ENCODE assay signal across 10 mouse cellular contexts in genomic region chr11:120308441-120309320, GRCm38 (mm10). TPM values are rescaled to one million over a fixed set of nuclear protein-coding genes. Genes with fewer than 3 reads are reported as not detected.
DNase-seq lines count a peak whose midpoint lies in the region; ATAC-seq and TF ChIP-seq lines count a peak whose summit lies in the region.
"Had no signal": no experiment of that assay in that cellular context is flagged by ENCODE, and none has a peak within 500 bp of the region (broad histone marks: within the 10 kb centered on the region; RNA-seq: fewer than 3 reads in every experiment).

No protein-coding gene starts in this region.

- no peaks in the 10 kb centered on the region for H3K27me3 ChIP-seq in lung, embryonic 16.5 days (ENCODE audit: control insufficient read depth, insufficient read depth, low read depth, low read length)
- H3K27me3 ChIP-seq in intestine, postnatal 0 days (replicated peaks; ENCODE audit: control insufficient read depth, insufficient read depth, low read length) = no peaks in the 10 kb centered on the region
- peaks cover 3% of the 10 kb centered on the region; the same call in 1 of the 2 replicates for H3K27me3 ChIP-seq in midbrain, embryonic 15.5 days (replicated peaks)
- H3K27me3 ChIP-seq: embryonic facial prominence, embryonic 15.5 days had no signal

- no peak overlapping the region for H3K4me3 ChIP-seq in lung, embryonic 16.5 days (ENCODE audit: low read length)
- H3K4me3 ChIP-seq in intestine, postnatal 0 days (ENCODE audit: low read depth, low read length) = no peak overlapping the region
- no peak overlapping the region for H3K4me3 ChIP-seq in midbrain, embryonic 15.5 days
- H3K4me3 ChIP-seq: embryonic facial prominence, embryonic 15.5 days had no signal

- peak overlapping the region; percentile 28; the same call in 1 of the 2 replicates for H3K4me2 ChIP-seq in lung, embryonic 16.5 days (ENCODE audit: low read depth, low read length)
- peak overlapping the region; percentile 48 for H3K4me2 ChIP-seq in intestine, postnatal 0 days (replicated peaks; ENCODE audit: low read depth)
- H3K4me2 ChIP-seq in midbrain, embryonic 15.5 days = no peak overlapping the region
- H3K4me2 ChIP-seq: embryonic facial prominence, embryonic 15.5 days had no signal

- H3K9me3 ChIP-seq in lung, embryonic 16.5 days (ENCODE audit: control insufficient read depth, low read length) = no peaks in the 10 kb centered on the region
- no peaks in the 10 kb centered on the region for H3K9me3 ChIP-seq in intestine, postnatal 0 days (ENCODE audit: control insufficient read depth)
- H3K9me3 ChIP-seq in midbrain, embryonic 15.5 days = no peaks in the 10 kb centered on the region
- H3K9me3 ChIP-seq: embryonic facial prominence, embryonic 15.5 days had no signal

- peak; percentile 3 for DNase-seq in gastrocnemius, postnatal 10 days
- no peak for DNase-seq in gastrocnemius, adult 8-10 months (ENCODE audit: low spot score in 2 of 2)
- no peak for DNase-seq in lung, postnatal 25 days (ENCODE audit: low spot score)
- DNase-seq in cerebellum, postnatal 10 days = peak; percentile 9 to 25
- DNase-seq in c-Kit-positive CD71-positive TER-119-positive erythroid progenitor cells, embryonic 14.5 days (ENCODE audit: low spot score) = no peak

- TF ChIP-seq CTCF in intestine, postnatal 0 days (IDR thresholded peaks at IDR 0.05; ENCODE audit: low read depth) = no peak

- H3K4me1 ChIP-seq in lung, embryonic 16.5 days (replicated peaks; ENCODE audit: control insufficient read depth, insufficient read depth, low read length) = peaks cover 57% of the 10 kb centered on the region
- H3K4me1 ChIP-seq in intestine, postnatal 0 days (replicated peaks; ENCODE audit: control insufficient read depth, insufficient read depth, low read length) = peaks cover 14% of the 10 kb centered on the region
- peaks cover 60% of the 10 kb centered on the region for H3K4me1 ChIP-seq in midbrain, embryonic 15.5 days

- no peaks in the 10 kb centered on the region for H3K36me3 ChIP-seq in lung, embryonic 16.5 days (ENCODE audit: control insufficient read depth, insufficient read depth, low read length)
- H3K36me3 ChIP-seq in intestine, postnatal 0 days (ENCODE audit: control insufficient read depth, insufficient read depth) = no peaks in the 10 kb centered on the region
- H3K36me3 ChIP-seq in midbrain, embryonic 15.5 days (replicated peaks) = no peaks in the 10 kb centered on the region
- H3K36me3 ChIP-seq: embryonic facial prominence, embryonic 15.5 days had no signal

- 43% methylated on average over 15 of the region's 15 CpGs for WGBS in lung, embryonic 16.5 days
- 43% methylated on average over 15 of the region's 15 CpGs for WGBS in intestine, postnatal 0 days
- 52% methylated on average over 15 of the region's 15 CpGs for WGBS in midbrain, embryonic 15.5 days

- ATAC-seq in lung, embryonic 16.5 days (ENCODE audit: low read depth) = no peak
- ATAC-seq in intestine, postnatal 0 days = no peak
- ATAC-seq in midbrain, embryonic 15.5 days (replicated peaks) = no peak

- no peak overlapping the region for H3K9ac ChIP-seq in lung, embryonic 16.5 days (ENCODE audit: low read length)
- H3K9ac ChIP-seq in intestine, postnatal 0 days (ENCODE audit: low read depth, low read length) = no peak overlapping the region
- H3K9ac ChIP-seq in midbrain, embryonic 15.5 days = no peak overlapping the region
- H3K9ac ChIP-seq: embryonic facial prominence, embryonic 15.5 days had no signal

- no peak overlapping the region for H3K27ac ChIP-seq in lung, embryonic 16.5 days (ENCODE audit: low read length)
- H3K27ac ChIP-seq in intestine, postnatal 0 days (ENCODE audit: low read depth, low read length) = no peak overlapping the region
- H3K27ac ChIP-seq in midbrain, embryonic 15.5 days = no peak overlapping the region
- H3K27ac ChIP-seq: embryonic facial prominence, embryonic 15.5 days had no signal

RNA-seq across cellular contexts. Expression of gene Actg1, which starts 39.7 kb away (rescaled TPM):
- total RNA-seq in gastrocnemius, postnatal 10 days (2021) = 100 to 1,000 TPM; 439 to 618 TPM
- total RNA-seq in gastrocnemius, adult 8-10 months (2022) = 100 to 1,000 TPM; 131 to 185 (median 162) TPM
- 2,589 and 2,717 TPM in 2 replicates for polyA plus RNA-seq in lung, embryonic 16.5 days (2015; fragmentation: Nextera tagmentation; extraction: Ambion mirVana)
- polyA plus RNA-seq in intestine, postnatal 0 days (2015; fragmentation: Nextera tagmentation; extraction: Ambion mirVana) = 1,513 and 1,605 TPM in 2 replicates
- polyA plus RNA-seq in midbrain, embryonic 15.5 days (2015; fragmentation: Nextera tagmentation; extraction: Ambion mirVana) = 4,418 and 4,467 TPM in 2 replicates

RNA-seq across cellular contexts. Expression of gene Fscn2, which starts 52.7 kb away (rescaled TPM):
- under 1 TPM; 0.50 to 0.61 TPM for total RNA-seq in gastrocnemius, postnatal 10 days (2021)
- under 1 TPM in 3 of 4 experiments, not detected in 1; 0.21 to 0.54 (median 0.29) TPM for total RNA-seq in gastrocnemius, adult 8-10 months (2022)
- polyA plus RNA-seq in lung, embryonic 16.5 days (2015; fragmentation: Nextera tagmentation; extraction: Ambion mirVana) = 0.64 and 0.83 TPM in 2 replicates
- 0.14 and 0.16 TPM in 2 replicates for polyA plus RNA-seq in intestine, postnatal 0 days (2015; fragmentation: Nextera tagmentation; extraction: Ambion mirVana)
- polyA plus RNA-seq in midbrain, embryonic 15.5 days (2015; fragmentation: Nextera tagmentation; extraction: Ambion mirVana) = 0.84 and 1.4 TPM in 2 replicates
- total RNA-seq: megakaryocyte progenitor cell, adult 5-6 weeks had no signal

Comparison
In these comparisons a context has a peak if more than half of its experiments do, and no peak if none do; other contexts are left out.
1. DNase-seq: peak in gastrocnemius, postnatal 10 days (single experiment) and cerebellum, postnatal 10 days (2 of 2); none in gastrocnemius, adult 8-10 months (0 of 2), lung, postnatal 25 days (single experiment) and c-Kit-positive CD71-positive TER-119-positive erythroid progenitor cells, embryonic 14.5 days (single experiment).